Mouse (Mus musculus) left cerebral cortex, adult 2 months (tissue): ENCODE data around the gene Use1. TPM values are rescaled to one million over a fixed set of nuclear protein-coding genes. Genes with fewer than 3 reads are reported as not detected.
A peak's percentile ranks its signal among the peaks of the same experiment; 100 is the strongest.

Source experiments
- DNase-seq, 2 experiments: peaks; one replicate each; pipeline ENCODE4 v3.0.0; 2021 to 2022; ENCODE audit warnings: low spot score in 2 of 2, mixed read lengths in 1 of 2; ENCODE audit errors: extremely low spot score in 1 of 2
- H3K27ac ChIP-seq: fragments of 200-600 bp; 2 replicates; pipeline ENCODE4 v1.8.1; 2022
- H3K4me3 ChIP-seq: fragments of 200-600 bp; 2 replicates; pipeline ENCODE4 v1.8.1; 2022
- CTCF ChIP-seq: fragments of 200-600 bp; IDR thresholded peaks from 2 replicates; pipeline ENCODE4 v1.8.1; 2022; ENCODE audit warnings: antibody characterized with exemption, mild to moderate bottlenecking, moderate library complexity
- intact Hi-C: fragments of 180-260 bp; cut with DNase I; formaldehyde crosslinking; loops from one replicate; pipeline ENCODE4 v1.15.1; 2025
- total RNA-seq, 2 experiments: library from RNA; stranded (reverse); gene quantifications; 2 replicates each; pipeline ENCODE4 v1.2.3; 2021

The Use1 gene
- total RNA-seq, 2 experiments from 2014 or later, result 110 to 113 TPM

GRCm38 (mm10) chr8:71394481-71394880 lies 27.8 kb downstream of the Use1 start:
- H3K27ac ChIP-seq, result no peak overlapping the region
- no peak for TF ChIP-seq CTCF
- peak in 1 of 2 experiments; percentile 9 for DNase-seq
- H3K4me3 ChIP-seq, result peak overlapping the region; percentile 24; the same call in 1 of the 2 replicates
- intact Hi-C loops, result no loop called here

- DNase-seq, result peak in 1 of 2 experiments; percentile 8
- intact Hi-C loops, result no loop called here
- H3K27ac ChIP-seq, result peak overlapping the region; percentile 54
These were observed 28.4 kb downstream of the Use1 start for GRCm38 (mm10) chr8:71395071-71395470.

GRCm38 (mm10) chr8:71395629-71396028 lies 29.0 kb downstream of the Use1 start, which contains the start of gene Ushbp1:
Gene Ushbp1 (minus strand): TSS chr8:71395802.
- no peak for DNase-seq
- Histone ChIP-seq H3K27ac (peak within 1 kb of the TSS; percentile 86), H3K4me3 (peak within 1 kb of the TSS; percentile 77)
- intact Hi-C loops, result loop anchor here (2.0 kb wide), 1 partner anchor 29 kb away; the partner anchor contains the start of gene Use1
- no peak for TF ChIP-seq CTCF

More at GRCm38 (mm10) chr8:71395071-71395470, 28.4 kb downstream of the Use1 start:
- TF ChIP-seq CTCF, result no peak
- H3K4me3 ChIP-seq, result peak overlapping the region; percentile 24

DNA sequence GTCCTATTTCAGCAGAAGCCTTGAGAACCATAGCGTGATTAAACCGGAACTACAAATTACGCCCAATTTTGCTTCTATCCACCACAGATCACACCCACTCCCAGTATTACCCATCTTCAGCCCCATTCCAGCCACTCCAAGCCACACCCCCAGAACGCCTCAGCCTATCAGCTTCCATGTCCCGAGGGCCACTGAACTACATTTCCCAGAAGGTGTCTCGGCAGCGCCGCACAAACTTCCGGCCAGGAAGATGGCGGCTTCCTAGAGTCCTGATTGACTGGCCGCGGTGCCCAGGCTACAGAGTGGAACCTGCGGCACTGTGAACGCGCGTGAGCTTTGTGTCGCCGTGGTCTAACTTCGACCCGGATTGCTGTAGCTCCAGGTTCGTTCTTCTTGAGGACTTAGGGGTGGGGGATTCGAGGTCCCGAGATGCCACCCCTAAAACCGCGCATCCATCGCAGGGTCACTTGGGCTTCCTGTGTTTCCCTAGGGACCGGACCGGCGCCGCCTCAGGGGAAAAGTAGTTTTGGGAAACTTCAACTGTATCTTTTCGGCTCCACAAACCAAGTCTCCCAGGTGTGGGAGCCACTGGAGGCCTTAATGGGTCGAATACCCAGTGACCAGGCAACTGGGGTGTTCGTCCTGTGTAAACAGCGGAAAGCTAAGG lies 30.1 kb downstream of the Use1 start, which contains the start of gene Babam1:
Babam1 (plus strand) TSS at position 223 of the 667 bp plus-strand sequence.
- intact Hi-C loops, result loop anchor here (2.0 kb wide), 1 partner anchor 30 kb away; the partner anchor contains the start of gene Use1
- peak; percentile 90 to 92 for DNase-seq
- no peak for TF ChIP-seq CTCF
- Histone ChIP-seq H3K27ac (peak within 1 kb of the TSS; percentile 86), H3K4me3 (peak within 1 kb of the TSS; percentile 77)

GRCm38 (mm10) chr8:71397701-71398100 lies 31.1 kb downstream of the Use1 start:
- Histone ChIP-seq H3K27ac (no peak overlapping the region), H3K4me3 (peak overlapping the region; percentile 77)
- DNase-seq, result peak in 1 of 2 experiments; percentile 19
- TF ChIP-seq CTCF, result no peak
- intact Hi-C loops, result loop anchor here (2.0 kb wide), 1 partner anchor 31 kb away; the partner anchor contains the start of gene Use1

DNA sequence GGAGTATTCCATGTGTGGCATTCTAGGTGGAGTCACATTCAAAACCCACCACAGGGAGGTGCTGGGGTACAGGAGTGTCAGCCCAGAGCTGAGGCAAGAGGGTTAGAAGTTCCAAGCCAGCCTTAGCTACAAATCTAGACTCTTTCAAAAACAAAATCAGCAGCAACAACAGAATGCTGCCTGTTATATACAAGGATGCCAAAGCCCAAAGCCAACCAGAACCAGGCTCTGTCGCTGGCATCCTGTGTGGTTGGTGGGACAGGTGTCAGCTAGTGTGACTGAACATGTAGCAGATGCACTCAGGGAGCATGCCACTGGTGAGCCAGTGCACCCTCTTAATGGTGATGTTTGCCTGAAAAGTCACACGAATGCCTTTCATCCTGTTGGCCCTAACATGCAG lies 34.2 kb downstream of the Use1 start:
- no peak overlapping the region for H3K27ac ChIP-seq
- no peak for TF ChIP-seq CTCF
- DNase-seq, result peak in 1 of 2 experiments; percentile 4
- H3K4me3 ChIP-seq, result no peak overlapping the region
- intact Hi-C loops, result no loop called here

DNA sequence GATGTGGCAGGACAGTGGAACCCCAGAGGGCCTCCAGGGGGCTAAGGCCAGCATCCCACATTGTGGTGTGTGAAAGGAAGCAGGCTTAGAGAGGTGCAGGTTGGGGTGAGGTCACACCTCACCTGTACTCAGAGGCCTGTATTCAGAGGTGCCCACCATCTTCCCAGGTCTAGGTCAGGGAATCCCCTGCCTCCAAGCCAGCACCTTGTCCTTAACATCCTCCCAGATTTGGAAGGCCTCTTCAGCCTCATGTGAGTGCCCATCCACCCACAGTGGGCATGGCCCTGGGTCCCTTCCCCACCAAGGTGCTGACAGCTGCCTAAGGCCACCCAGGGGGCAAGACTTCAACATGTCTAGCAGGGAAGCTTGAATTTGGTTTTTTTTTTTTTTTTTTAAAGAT lies 34.8 kb downstream of the Use1 start:
- Histone ChIP-seq H3K27ac (no peak overlapping the region), H3K4me3 (no peak overlapping the region)
- intact Hi-C loops, result no loop called here
- DNase-seq, result peak in 1 of 2 experiments; percentile 8
- TF ChIP-seq CTCF, result no peak

DNA sequence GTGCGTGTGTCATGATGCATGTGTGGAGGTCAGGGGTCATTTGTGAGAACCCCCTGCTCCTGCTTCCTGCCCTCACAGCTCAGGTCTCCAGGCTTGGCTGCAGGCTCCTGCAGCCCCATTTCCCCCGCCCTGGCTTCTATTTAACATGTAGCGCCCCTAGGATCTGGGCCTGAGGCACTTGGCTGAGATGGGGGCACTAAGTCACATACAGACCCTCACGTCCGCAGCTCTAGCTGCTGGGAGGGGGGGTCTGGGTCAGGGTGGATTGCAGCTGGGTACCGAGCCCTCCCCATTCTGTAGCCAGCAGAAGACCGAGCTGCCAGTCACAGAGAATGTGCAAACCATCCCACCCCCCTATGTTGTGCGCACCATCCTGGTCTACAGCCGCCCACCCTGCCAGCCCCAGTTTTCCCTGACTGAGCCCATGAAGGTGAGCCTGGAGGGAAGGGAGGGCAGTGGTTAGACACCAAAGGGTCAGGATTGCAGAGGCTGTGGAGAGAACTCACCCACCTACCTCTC lies 35.9 kb downstream of the Use1 start:
- no peak for TF ChIP-seq CTCF
- no peak overlapping the region for H3K4me3 ChIP-seq
- no peak overlapping the region for H3K27ac ChIP-seq
- no peak for DNase-seq
- intact Hi-C loops, result no loop called here

- Histone ChIP-seq H3K4me3 (no peak overlapping the region), H3K27ac (no peak overlapping the region)
- intact Hi-C loops, result no loop called here
- DNase-seq, result no peak
- TF ChIP-seq CTCF, result no peak
These were observed 36.6 kb downstream of the Use1 start for GRCm38 (mm10) chr8:71403107-71403885.

DNA sequence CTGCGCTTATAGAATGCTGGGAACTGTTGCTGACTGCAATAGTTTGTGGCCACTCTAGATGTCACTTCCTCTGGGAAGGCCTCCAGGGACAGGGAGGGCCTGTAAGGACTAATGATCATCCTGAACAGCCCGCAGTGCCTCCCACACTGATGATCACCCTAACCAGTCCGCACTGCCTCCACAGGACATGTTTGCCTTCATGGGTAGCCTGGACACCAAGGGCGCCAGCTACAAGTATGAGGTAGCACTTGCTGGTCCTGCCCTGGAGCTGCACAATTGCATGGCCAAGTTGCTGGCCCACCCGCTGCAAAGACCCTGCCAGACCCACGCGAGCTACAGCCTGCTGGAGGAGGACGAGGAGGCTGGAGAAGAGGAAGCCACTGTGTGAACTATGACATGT lies 37.4 kb downstream of the Use1 start:
- no peak overlapping the region for H3K4me3 ChIP-seq
- intact Hi-C loops, result loop anchor here (2.0 kb wide), 1 partner anchor 55 kb away; no protein-coding TSS in a partner anchor
- DNase-seq, result no peak

DNA sequence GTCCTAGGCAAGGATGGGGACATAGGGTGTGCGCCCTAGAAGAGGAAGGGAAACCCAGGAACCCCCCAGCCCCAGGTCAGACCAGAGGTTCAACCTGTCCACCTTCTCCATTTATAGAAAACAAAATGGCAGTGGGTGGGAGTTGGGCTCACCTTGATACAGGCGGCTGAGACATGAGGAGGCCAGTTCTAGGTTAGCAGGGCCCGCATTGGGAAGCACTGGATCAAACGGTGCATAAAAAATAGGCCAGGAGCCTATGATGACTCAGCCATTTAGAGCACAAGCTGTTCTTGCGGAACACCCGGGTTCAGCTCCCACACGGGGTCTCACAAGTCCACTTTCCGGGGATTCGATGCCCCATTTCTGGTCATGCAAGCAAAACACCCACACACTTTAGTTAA lies 38.3 kb downstream of the Use1 start:
- H3K27ac ChIP-seq, result no peak overlapping the region
- intact Hi-C loops, result loop anchor here (2.0 kb wide), 1 partner anchor 54 kb away; no protein-coding TSS in a partner anchor
- peak overlapping the region; percentile 40; the same call in 1 of the 2 replicates for H3K4me3 ChIP-seq
- no peak for TF ChIP-seq CTCF
- DNase-seq, result no peak

More for the DNA sequence above, 37.4 kb downstream of the Use1 start:
- TF ChIP-seq CTCF, result no peak
- no peak overlapping the region for H3K27ac ChIP-seq
